Mouse (Mus musculus) thymus, postnatal 4 days (tissue): ENCODE data around the gene Osbpl3.
A peak's percentile ranks its signal among the peaks of the same experiment; 100 is the strongest.

Experiments used
- DNase-seq: peaks from one replicate; pipeline ENCODE4 v3.0.0; 2021

Gene Osbpl3

GRCm38 (mm10) chr6:50368502-50369292 is 87.3 kb downstream of the Osbpl3 start:
- DNase-seq = no peak

GRCm38 (mm10) chr6:50367836-50368235 is 88.2 kb downstream of the Osbpl3 start:
- DNase-seq = no peak

DNA sequence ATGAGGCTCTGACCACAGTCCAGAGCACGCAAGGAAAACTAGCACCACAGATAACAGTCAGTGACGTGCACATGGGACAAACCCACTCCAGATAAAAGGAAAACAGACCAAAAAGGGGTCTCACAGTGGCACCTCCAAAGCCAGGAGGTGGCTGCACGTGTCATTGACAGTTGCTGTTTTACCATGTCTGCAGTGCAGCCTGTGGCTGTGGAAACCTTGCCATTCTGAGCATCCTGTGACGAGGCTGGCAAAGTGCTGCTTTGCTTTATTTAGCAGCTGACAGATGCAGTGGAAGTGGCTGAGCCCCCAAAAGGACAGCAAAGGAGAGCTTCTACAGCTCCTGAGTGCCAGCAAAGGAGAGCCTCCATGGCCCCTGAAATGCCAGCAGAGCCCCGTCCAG is 89.3 kb downstream of the Osbpl3 start:
- peak; percentile 37 for DNase-seq

DNA sequence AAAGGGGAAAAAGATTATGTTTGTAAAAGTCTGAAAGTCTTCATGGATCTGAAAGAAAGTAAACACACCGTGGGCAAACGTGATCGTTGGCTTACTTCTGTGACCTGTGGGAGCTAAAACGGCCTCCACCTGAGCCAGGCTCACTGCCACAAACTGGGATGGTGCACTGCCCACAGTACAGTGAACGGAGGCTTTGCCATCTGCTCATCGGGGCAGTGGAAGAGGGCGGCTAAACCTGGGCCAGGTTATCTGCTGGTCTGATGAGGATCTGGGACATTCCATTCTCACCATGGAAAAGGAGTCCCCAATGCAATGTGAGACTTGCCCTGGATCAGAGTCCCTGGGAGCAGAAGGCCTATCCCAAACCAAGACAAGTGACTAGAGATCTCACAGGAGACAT is 89.7 kb downstream of the Osbpl3 start:
- no peak for DNase-seq

GRCm38 (mm10) chr6:50364364-50364763 is 91.6 kb downstream of the Osbpl3 start:
- DNase-seq = no peak

- DNase-seq = no peak
Measured at GRCm38 (mm10) chr6:50363385-50363784, 92.6 kb downstream of the Osbpl3 start.

- no peak for DNase-seq
Measured at GRCm38 (mm10) chr6:50362704-50363261, 93.2 kb downstream of the Osbpl3 start.

GRCm38 (mm10) chr6:50362196-50362595 is 93.8 kb downstream of the Osbpl3 start:
- no peak for DNase-seq

DNA sequence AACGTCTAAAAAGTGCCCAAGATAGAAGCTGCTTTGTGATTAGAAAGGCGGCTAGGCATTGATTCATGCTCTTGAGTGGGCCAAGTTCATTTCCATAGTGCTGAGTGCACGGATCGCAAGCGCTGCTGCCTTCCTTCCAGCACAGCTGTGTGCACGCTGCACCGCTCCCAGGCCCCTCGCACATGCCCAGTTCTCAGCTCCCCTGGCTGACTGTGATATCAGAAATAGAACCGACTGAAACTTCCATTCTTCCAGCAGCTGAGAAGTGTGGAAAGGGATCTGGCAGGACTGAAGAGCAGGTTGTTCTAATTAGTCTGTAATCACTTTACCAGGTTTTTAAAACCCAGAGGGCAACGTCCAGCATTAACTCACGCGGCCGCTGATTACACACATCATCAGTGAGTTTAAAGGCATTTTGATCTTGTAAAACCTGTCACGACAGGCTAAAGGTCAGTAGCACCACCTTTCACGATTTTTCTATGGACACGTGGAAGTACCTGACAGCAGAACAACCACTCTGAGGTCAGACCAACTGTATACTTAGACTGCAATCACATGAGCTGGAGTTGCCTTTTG is 97.8 kb downstream of the Osbpl3 start:
- DNase-seq = no peak

- no peak for DNase-seq
Measured at GRCm38 (mm10) chr6:50354688-50355660, 101.0 kb downstream of the Osbpl3 start.

DNA sequence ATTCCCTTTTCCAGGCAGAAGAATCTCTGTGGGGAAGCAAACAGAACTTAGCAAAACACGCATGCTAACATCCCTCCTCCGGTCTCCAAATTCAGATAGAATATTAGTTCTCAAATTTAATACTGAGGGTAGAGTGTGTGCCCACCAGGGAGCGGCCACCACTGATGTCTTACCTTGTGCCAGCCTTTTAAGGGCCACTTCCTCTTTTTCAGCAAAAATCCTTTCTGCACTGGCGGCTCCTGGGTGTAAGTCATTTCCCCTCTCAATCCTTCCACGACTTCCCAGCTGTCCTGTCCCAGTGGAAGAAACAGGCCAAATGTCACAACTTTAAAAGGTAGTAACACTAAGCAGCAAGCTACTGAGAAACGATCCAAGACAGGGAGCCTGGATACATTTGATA is 103.2 kb downstream of the Osbpl3 start:
- no peak for DNase-seq

- no peak for DNase-seq
Measured at GRCm38 (mm10) chr6:50350911-50351310, 105.1 kb downstream of the Osbpl3 start.

- DNase-seq = no peak
Measured at GRCm38 (mm10) chr6:50348619-50349018, 107.4 kb downstream of the Osbpl3 start.

DNA sequence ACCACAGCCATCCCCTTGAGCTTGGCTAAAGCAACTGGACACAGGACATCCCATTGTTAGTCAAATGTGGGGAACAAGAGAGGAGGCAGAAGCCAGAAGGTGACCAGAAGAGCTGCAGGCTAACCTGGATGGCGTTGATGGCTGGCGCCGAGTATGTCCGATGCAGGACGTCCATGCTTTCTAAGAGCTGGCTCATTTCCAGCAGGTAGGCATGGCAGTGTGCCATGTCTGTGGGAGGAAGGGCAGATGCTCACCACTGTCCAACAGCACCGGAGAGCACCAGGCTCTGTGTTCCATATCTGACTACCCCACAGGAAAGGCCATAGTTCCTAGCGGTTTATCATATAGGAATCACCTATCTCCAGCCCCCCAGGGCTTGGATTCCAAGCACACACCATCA is 109.8 kb downstream of the Osbpl3 start:
- no peak for DNase-seq

DNA sequence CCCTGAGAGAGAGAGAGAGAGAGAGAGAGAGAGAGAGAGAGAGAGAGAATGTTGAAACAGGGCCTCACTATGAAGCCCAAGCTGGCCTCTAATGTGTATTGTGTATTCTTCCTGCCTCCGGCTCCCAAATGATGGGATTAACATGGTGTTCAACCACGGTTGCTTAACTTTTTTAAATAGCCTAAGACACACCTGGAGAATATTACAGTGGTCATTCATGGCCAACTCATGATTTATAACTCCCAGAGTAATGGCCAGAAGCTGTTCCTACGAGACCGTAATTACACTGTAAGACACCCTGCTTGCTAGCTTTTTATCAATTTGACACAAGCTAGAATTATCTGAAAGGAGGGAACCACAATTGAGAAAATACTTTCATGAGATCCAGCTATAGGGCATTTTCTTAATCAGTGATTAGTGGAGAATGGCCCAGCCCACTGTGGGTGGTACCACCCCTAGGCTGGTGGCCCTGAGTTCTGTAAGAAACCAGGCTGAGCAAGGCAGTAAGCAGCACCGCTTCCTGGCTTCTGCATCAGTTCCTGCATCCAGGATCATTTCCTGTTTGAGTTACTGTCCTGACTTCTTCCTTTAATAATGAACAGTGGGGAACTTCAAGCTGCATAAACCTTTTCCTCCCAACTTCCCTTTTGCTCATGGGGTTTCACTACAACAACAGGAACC is 115.6 kb downstream of the Osbpl3 start:
- DNase-seq = no peak

- no peak for DNase-seq
Measured at GRCm38 (mm10) chr6:50337431-50337830, 118.6 kb downstream of the Osbpl3 start.

- DNase-seq = no peak
Measured at GRCm38 (mm10) chr6:50336376-50336775, 119.6 kb downstream of the Osbpl3 start.

DNA sequence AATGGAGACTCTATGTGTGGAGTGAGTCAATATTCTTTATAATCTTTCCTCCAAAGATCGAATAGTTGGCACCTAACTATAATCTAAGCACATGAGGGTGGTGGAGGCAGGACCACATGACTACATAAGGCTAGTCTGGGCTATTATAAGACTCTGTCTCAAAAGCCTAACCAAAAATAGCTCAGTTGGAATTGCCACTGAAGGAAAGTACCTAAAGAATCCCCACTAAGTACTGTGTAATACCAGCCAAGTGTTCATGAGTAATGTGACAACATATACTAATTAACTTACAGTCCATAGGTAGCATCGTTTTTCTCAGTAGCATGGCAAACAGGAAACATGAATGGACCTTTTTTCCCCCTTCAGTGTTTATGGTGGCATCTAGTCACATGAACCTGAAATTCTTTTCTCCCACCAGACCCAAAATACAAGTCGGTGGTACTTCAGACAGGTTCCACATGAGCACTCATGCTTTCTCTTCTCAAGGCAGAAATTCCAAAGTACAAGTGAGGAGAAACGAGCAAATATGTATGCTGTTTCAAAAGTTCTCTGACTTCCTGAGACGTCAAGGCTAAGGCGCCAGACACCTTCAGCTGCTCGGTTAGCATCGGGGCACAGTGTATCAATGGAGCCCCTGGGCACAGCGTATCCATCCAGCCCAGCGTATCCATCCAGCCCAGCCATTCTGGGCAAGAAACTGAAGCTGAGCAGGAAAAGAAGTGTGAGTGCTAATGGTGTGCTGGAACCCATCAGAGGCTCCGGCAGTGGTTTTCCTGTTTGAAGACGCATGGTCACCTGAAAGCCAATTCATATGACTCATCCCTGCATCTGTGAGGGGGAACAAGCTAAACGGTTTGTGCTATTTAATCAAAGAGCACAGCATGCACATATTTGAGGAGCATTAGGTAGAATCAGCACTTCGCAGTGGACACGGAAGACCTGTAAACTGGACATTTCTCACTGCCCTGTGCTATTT is 120.9 kb downstream of the Osbpl3 start:
- no peak for DNase-seq

GRCm38 (mm10) chr6:50333346-50333745 is 122.7 kb downstream of the Osbpl3 start:
- DNase-seq = no peak

- DNase-seq = no peak
Measured at GRCm38 (mm10) chr6:50331477-50331876, 124.5 kb downstream of the Osbpl3 start.

- no peak for DNase-seq
Measured at GRCm38 (mm10) chr6:50329380-50329779, 126.6 kb downstream of the Osbpl3 start.
